Comparison of ENCODE assay signal across 18 mouse cellular contexts in genomic region chr8:91082428-91082827, GRCm38 (mm10). TPM values are rescaled to one million over a fixed set of nuclear protein-coding genes. Genes with fewer than 3 reads are reported as not detected.
DNase-seq lines count a peak whose midpoint lies in the region; ATAC-seq and TF ChIP-seq lines count a peak whose summit lies in the region.
"Had no signal": no experiment of that assay in that cellular context is flagged by ENCODE, and none has a peak within 500 bp of the region (broad histone marks: within the 10 kb centered on the region; RNA-seq: fewer than 3 reads in every experiment).

No protein-coding gene starts in this region.

- no peak for DNase-seq in heart, embryonic 10.5 days (ENCODE audit: low spot score)
- peak; percentile 17 to 30 for DNase-seq in B cell, adult 2 months
- no peak for DNase-seq in left cerebral cortex, adult 2 months (ENCODE audit: extremely low spot score in 1 of 2, low spot score in 2 of 2)
- no peak for DNase-seq in kidney, postnatal 10 days
- DNase-seq: adrenal gland, adult 8-10 months; cerebellum, postnatal 10 days; gastrocnemius, postnatal 25 days; layer of hippocampus, adult 9-11 months; lung, adult 2 months; thymus, adult 18-20 months had no signal

- peaks cover 7% of the 10 kb centered on the region for H3K4me1 ChIP-seq in heart, embryonic 16.5 days (ENCODE audit: control insufficient read depth, insufficient read depth, low read length)
- H3K4me1 ChIP-seq in heart, embryonic 10.5 days: no peaks in the 10 kb centered on the region
- no peaks in the 10 kb centered on the region for H3K4me1 ChIP-seq in hindbrain, embryonic 16.5 days (ENCODE audit: control insufficient read depth, insufficient read depth, low read depth, low read length)
- H3K4me1 ChIP-seq: hindbrain, embryonic 15.5 days; limb, embryonic 10.5 days; midbrain, embryonic 12.5 days had no signal

- H3K27ac ChIP-seq in heart, embryonic 16.5 days (ENCODE audit: low read length): no peak overlapping the region
- H3K27ac ChIP-seq in heart, embryonic 10.5 days: no peak overlapping the region
- H3K27ac ChIP-seq in left cerebral cortex, adult 2 months: no peak overlapping the region
- H3K27ac ChIP-seq in hindbrain, embryonic 16.5 days (ENCODE audit: low read depth, low read length): no peak overlapping the region
- H3K27ac ChIP-seq: hindbrain, embryonic 15.5 days; limb, embryonic 10.5 days; midbrain, embryonic 12.5 days had no signal

- intact Hi-C loops in left cerebral cortex, adult 2 months (cut with DNase I): loop anchor here (5.0 kb wide), 1 partner anchor 40 kb away; no protein-coding TSS in a partner anchor

- H3K36me3 ChIP-seq in heart, embryonic 16.5 days (ENCODE audit: control insufficient read depth, insufficient read depth): peaks cover 36% of the 10 kb centered on the region
- H3K36me3 ChIP-seq in heart, embryonic 10.5 days: peaks cover 31% of the 10 kb centered on the region
- peaks cover 19% of the 10 kb centered on the region for H3K36me3 ChIP-seq in hindbrain, embryonic 16.5 days (ENCODE audit: control insufficient read depth, insufficient read depth, low read length)

- H3K4me2 ChIP-seq in heart, embryonic 16.5 days (ENCODE audit: low read depth, low read length): peak overlapping the region; percentile 25; the same call in 1 of the 2 replicates
- H3K4me2 ChIP-seq in hindbrain, embryonic 16.5 days (ENCODE audit: low read length): no peak overlapping the region
- H3K4me2 ChIP-seq: hindbrain, embryonic 15.5 days; midbrain, embryonic 12.5 days had no signal

- 86% methylated on average over 12 of the region's 12 CpGs for WGBS in heart, embryonic 16.5 days
- WGBS in heart, embryonic 10.5 days: 88% methylated on average over 12 of the region's 12 CpGs
- 92% methylated on average over 12 of the region's 12 CpGs for WGBS in hindbrain, embryonic 16.5 days

- no peak overlapping the region for H3K9ac ChIP-seq in heart, embryonic 16.5 days (ENCODE audit: low read length)
- no peak overlapping the region for H3K9ac ChIP-seq in hindbrain, embryonic 16.5 days (ENCODE audit: low read depth, low read length)
- H3K9ac ChIP-seq: hindbrain, embryonic 15.5 days; midbrain, embryonic 12.5 days had no signal

- no peaks in the 10 kb centered on the region for H3K27me3 ChIP-seq in heart, embryonic 16.5 days (ENCODE audit: control insufficient read depth, insufficient read depth, low read length)
- H3K27me3 ChIP-seq in heart, embryonic 10.5 days (ENCODE audit: insufficient read depth, poor library complexity, severe bottlenecking): no peaks in the 10 kb centered on the region
- H3K27me3 ChIP-seq in hindbrain, embryonic 16.5 days (replicated peaks; ENCODE audit: control insufficient read depth, insufficient read depth, low read length): no peaks in the 10 kb centered on the region
- H3K27me3 ChIP-seq: hindbrain, embryonic 15.5 days; midbrain, embryonic 12.5 days; Patski had no signal

- no peak for TF ChIP-seq CTCF in left cerebral cortex, adult 2 months (IDR thresholded peaks at IDR 0.05)

- ATAC-seq in heart, embryonic 16.5 days (replicated peaks; ENCODE audit: extremely low read depth, insufficient read depth, low FRiP score): no peak
- peak; percentile 34 for ATAC-seq in activated CD4-positive, CD25-positive, alpha-beta regulatory T cell, adult 4 months
- peak; percentile 39 for ATAC-seq in megakaryocyte, adult 5-6 weeks (ENCODE audit: poor library complexity, severe bottlenecking)
- ATAC-seq in hindbrain, embryonic 16.5 days: no peak
- ATAC-seq: Patski had no signal

- H3K4me3 ChIP-seq in heart, embryonic 16.5 days (ENCODE audit: low read length): no peak overlapping the region
- H3K4me3 ChIP-seq in heart, embryonic 10.5 days: no peak overlapping the region
- H3K4me3 ChIP-seq in left cerebral cortex, adult 2 months: no peak overlapping the region
- no peak overlapping the region for H3K4me3 ChIP-seq in hindbrain, embryonic 16.5 days (ENCODE audit: low read length)
- H3K4me3 ChIP-seq: hindbrain, embryonic 15.5 days; limb, embryonic 10.5 days; midbrain, embryonic 12.5 days had no signal

- H3K9me3 ChIP-seq in heart, embryonic 16.5 days (replicated peaks; ENCODE audit: control insufficient read depth, low read length): no peaks in the 10 kb centered on the region
- no peaks in the 10 kb centered on the region for H3K9me3 ChIP-seq in heart, embryonic 10.5 days
- no peaks in the 10 kb centered on the region for H3K9me3 ChIP-seq in hindbrain, embryonic 16.5 days (ENCODE audit: control insufficient read depth, low read length)
- H3K9me3 ChIP-seq: hindbrain, embryonic 15.5 days; limb, embryonic 10.5 days; midbrain, embryonic 12.5 days had no signal

RNA-seq across cellular contexts. Expression of gene Rbl2, which starts 12.6 kb away (rescaled TPM):
- polyA plus RNA-seq in heart, embryonic 16.5 days (2015; fragmentation: Nextera tagmentation; extraction: Ambion mirVana): 20.7 and 20.9 TPM in 2 replicates
- 8.3 and 13.7 TPM in 2 replicates for polyA plus RNA-seq in heart, embryonic 10.5 days (2016; fragmentation: Nextera tagmentation; extraction: Ambion mirVana)
- polyA plus RNA-seq in activated CD4-positive, CD25-positive, alpha-beta regulatory T cell, adult 4 months (2017; shearing (Covaris generic)): 100 to 1,000 TPM; 103 to 143 TPM
- 55.9 and 69.4 TPM in 2 replicates for total RNA-seq in megakaryocyte, adult 5-6 weeks (2015)
- 77.5 and 79.8 TPM in 2 replicates for total RNA-seq in megakaryocyte, adult 5-6 weeks (2017)
- total RNA-seq in left cerebral cortex, adult 2 months (2021): 10 to 100 TPM; 39.1 to 43.1 TPM
- 20.0 and 22.8 TPM in 2 replicates for polyA plus RNA-seq in hindbrain, embryonic 16.5 days (2015; fragmentation: Nextera tagmentation; extraction: Ambion mirVana)

Comparison
In these comparisons a context has a peak if more than half of its experiments do, and no peak if none do; other contexts are left out.
1. ATAC-seq: peak in activated CD4-positive, CD25-positive, alpha-beta regulatory T cell, adult 4 months (single experiment) and megakaryocyte, adult 5-6 weeks (single experiment); none in heart, embryonic 16.5 days (single experiment) and hindbrain, embryonic 16.5 days (single experiment).
2. DNase-seq: peak in B cell, adult 2 months (2 of 2); none in heart, embryonic 10.5 days (single experiment), left cerebral cortex, adult 2 months (0 of 2) and kidney, postnatal 10 days (single experiment).